Mouse (Mus musculus) intestine, postnatal 0 days (tissue): ENCODE data around the gene Tnk2. TPM values are rescaled to one million over a fixed set of nuclear protein-coding genes. Genes with fewer than 3 reads are reported as not detected.

Experiments
- ATAC-seq: fragments of 200-750 bp; cut with Nextera tagmentation; 2 replicates; pipeline ENCODE4 v1.8.0; 2017; ENCODE audit warnings: mild to moderate bottlenecking, moderate TSS enrichment, moderate library complexity
- H3K27ac ChIP-seq: fragments of 300-500 bp; sonication (generic); 2 replicates; pipeline ENCODE4 v1.5.1; 2014; ENCODE audit warnings: mild to moderate bottlenecking, low read depth, low read length, moderate library complexity
- H3K27me3 ChIP-seq: fragments of 300-500 bp; sonication (generic); replicated peaks from 2 replicates; pipeline ENCODE4 v1.6.1; 2014; ENCODE audit warnings: low read length, mixed read lengths; ENCODE audit not compliant: control insufficient read depth, insufficient read depth
- H3K36me3 ChIP-seq: fragments of 300-500 bp; sonication (generic); 2 replicates; pipeline ENCODE4 v1.6.1; 2014; ENCODE audit warnings: mild to moderate bottlenecking, moderate library complexity; ENCODE audit not compliant: control insufficient read depth, insufficient read depth
- H3K4me1 ChIP-seq: fragments of 300-500 bp; sonication (generic); replicated peaks from 2 replicates; pipeline ENCODE4 v1.6.1; 2014; ENCODE audit warnings: antibody characterized with exemption, low read length, mixed read lengths; ENCODE audit not compliant: control insufficient read depth, insufficient read depth
- H3K4me2 ChIP-seq: fragments of 300-500 bp; sonication (generic); replicated peaks from 2 replicates; pipeline ENCODE4 v1.6.1; 2014; ENCODE audit warnings: low read depth, mild to moderate bottlenecking, moderate library complexity
- H3K4me3 ChIP-seq: fragments of 300-500 bp; sonication (generic); 2 replicates; pipeline ENCODE4 v1.5.1; 2014; ENCODE audit warnings: low read depth, low read length
- H3K9ac ChIP-seq: fragments of 300-500 bp; sonication (generic); 2 replicates; pipeline ENCODE4 v1.6.1; 2014; ENCODE audit warnings: mild to moderate bottlenecking, low read depth, low read length
- H3K9me3 ChIP-seq: fragments of 300-500 bp; sonication (generic); 2 replicates; pipeline ENCODE4 v1.6.1; 2016; ENCODE audit warnings: mixed run types; ENCODE audit not compliant: control insufficient read depth
- CTCF ChIP-seq: sonication (generic); IDR thresholded peaks from 2 replicates; pipeline ENCODE4 v1.5.1; 2016; ENCODE audit warnings: low read depth, mild to moderate bottlenecking, control low read depth, antibody characterized with exemption, moderate library complexity
- WGBS: fragments of 180-500 bp; shearing (Covaris S2); extraction: QIAGEN DNeasy Blood & Tissue Kit; methylation state at CpG from one replicate; pipeline ENCODE4 v1.1.7; 2014; 5-methylcytosine and 5-hydroxymethylcytosine counted together
- polyA plus RNA-seq: library from polyadenylated mRNA; unstranded; fragments of >200 nt; fragmentation: Nextera tagmentation; extraction: Ambion mirVana; gene quantifications from 2 replicates; pipeline ENCODE4 v1.2.1, GENCODE M21; 2015

Tnk2 gene
- polyA plus RNA-seq, 1 experiment from 2014 or later, result 8.0 TPM

DNA sequence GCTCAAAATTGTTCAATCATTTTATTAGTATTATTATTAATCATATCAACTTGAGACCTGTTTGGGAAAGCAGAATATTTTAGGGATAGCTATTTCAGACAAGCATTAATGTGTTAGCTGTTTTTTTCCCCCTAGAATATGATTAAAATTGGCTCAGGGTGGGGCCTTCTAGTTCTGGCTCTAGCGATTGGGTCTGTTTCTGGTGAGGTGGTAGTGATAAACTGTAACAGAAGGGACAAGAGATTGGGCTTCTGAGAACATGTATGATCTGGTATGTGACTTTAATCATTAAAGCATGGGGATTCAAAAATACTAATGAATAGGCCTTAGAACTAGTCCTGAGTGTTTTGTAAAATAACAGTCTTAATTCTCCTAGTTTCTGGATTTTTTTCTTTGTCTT is 31.6 kb upstream of the Tnk2 start:
- Histone ChIP-seq H3K9me3 (no peaks in the 10 kb centered on the region), H3K27ac (no peak overlapping the region), H3K9ac (no peak overlapping the region), H3K36me3 (peaks cover 19% of the 10 kb centered on the region), H3K4me2 (no peak overlapping the region), H3K4me3 (no peak overlapping the region), H3K4me1 (no peaks in the 10 kb centered on the region), H3K27me3 (no peaks in the 10 kb centered on the region)
- no peak for ATAC-seq
- TF ChIP-seq CTCF, result no peak
- 60% methylated on average over 1 of the region's 1 CpGs for WGBS

DNA sequence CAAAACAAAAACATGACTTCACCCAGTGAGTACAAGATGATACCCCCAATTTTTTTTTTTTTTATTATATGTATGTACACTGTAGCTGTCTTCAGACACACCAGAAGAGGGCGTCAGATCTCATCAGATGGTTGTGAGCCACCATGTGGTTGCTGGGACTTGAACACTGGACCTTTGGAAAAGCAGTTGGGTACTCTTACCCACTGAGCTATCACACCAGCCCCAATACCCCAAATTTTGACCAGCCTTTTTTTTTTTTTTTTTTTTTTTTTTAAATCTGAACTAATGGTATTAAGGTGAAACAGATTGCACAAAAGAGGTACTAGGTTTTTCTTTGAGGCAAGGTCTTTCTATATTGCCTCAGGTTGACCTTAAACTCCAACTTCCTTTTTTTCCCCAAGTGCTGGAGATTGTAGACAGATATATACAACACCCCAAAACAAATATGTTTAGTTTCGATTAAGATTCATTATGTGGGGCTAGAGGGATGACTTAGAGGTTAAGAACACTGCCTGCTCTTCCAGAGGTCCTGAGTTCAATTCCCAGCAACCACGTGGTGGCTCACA is 30.3 kb upstream of the Tnk2 start:
- H3K9ac ChIP-seq, result no peak overlapping the region

DNA sequence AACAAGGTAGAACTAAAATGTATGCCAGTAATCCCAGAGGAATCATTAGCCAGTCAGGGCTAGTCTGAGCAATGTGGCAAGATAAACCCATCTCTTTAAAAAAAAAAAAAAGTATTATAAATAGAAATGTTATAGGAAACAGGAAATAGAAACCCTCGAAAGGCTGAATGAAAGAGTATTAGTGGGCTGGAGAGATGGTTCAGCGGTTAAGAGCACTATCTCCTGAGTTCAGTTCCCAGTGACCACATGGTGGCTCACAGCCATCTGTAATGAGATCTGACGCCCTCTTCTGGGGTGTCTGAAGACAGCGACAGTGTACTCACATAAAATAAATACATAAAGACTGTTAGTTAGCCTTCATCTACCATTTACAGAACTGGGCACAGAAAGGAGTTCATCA is 29.6 kb upstream of the Tnk2 start:
- Histone ChIP-seq H3K4me3 (no peak overlapping the region), H3K36me3 (peaks cover 20% of the 10 kb centered on the region), H3K9ac (no peak overlapping the region), H3K27me3 (no peaks in the 10 kb centered on the region), H3K9me3 (no peaks in the 10 kb centered on the region), H3K4me2 (no peak overlapping the region), H3K4me1 (no peaks in the 10 kb centered on the region), H3K27ac (no peak overlapping the region)
- peak; percentile 65 for TF ChIP-seq CTCF
- 50% methylated on average over 4 of the region's 4 CpGs for WGBS
- no peak for ATAC-seq

More for the DNA sequence above, 30.3 kb upstream of the Tnk2 start:
- no peak overlapping the region for H3K4me3 ChIP-seq
- no peaks in the 10 kb centered on the region for H3K4me1 ChIP-seq
- H3K9me3 ChIP-seq, result no peaks in the 10 kb centered on the region
- ATAC-seq, result no peak
- peaks cover 20% of the 10 kb centered on the region for H3K36me3 ChIP-seq
- 0 out of 2 replicates have a peak, but pooled peaks have one; percentile 8 for TF ChIP-seq CTCF
- no peaks in the 10 kb centered on the region for H3K27me3 ChIP-seq
- 69% methylated on average over 3 of the region's 3 CpGs for WGBS
- no peak overlapping the region for H3K27ac ChIP-seq
- H3K4me2 ChIP-seq, result no peak overlapping the region

DNA sequence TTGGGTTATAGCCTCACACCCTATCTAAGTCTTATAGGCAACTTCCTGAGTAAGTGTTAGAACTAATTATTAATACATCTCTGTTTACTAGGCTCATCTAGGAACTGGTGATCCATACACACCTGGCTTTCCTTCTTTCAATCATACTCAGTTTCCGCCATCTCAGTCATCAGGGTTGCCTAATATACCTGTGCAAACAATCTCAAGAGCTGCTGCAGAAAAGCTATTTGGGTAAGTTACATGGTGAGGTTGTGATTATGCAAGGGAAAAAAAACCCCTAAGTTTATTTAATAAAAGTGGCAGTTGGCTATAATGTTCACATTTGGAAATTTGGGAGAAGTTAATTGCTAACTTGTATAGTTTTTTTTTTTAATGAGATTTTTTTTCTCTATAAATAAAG is 24.7 kb upstream of the Tnk2 start:
- H3K36me3 ChIP-seq, result peaks cover 53% of the 10 kb centered on the region
- no peak overlapping the region for H3K9ac ChIP-seq
- H3K4me2 ChIP-seq, result no peak overlapping the region
- no peak overlapping the region for H3K27ac ChIP-seq
- ATAC-seq, result no peak
- no peaks in the 10 kb centered on the region for H3K27me3 ChIP-seq
- H3K4me3 ChIP-seq, result no peak overlapping the region
- H3K4me1 ChIP-seq, result no peaks in the 10 kb centered on the region
- WGBS, result 90% methylated on average over 1 of the region's 1 CpGs
- H3K9me3 ChIP-seq, result no peaks in the 10 kb centered on the region
- TF ChIP-seq CTCF, result no peak

DNA sequence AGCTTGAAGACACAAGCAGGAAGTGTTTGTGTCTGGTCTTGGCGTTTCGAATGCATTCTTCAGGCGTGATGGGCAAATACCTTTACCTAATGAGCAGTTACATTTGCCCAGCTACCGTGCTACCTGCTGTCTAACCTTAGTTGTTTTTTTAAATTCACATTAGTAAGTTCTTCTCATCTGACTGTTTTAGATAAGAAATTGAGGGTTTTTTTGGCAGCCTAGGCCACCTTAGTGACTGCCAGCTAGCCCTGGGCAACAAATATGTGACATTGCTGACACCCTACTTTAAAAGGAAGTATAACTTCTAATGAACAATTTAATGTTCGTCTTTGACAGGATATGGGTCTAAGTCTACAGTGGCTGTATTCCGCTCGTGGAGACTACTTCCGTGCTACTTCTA is 15.5 kb upstream of the Tnk2 start:
- Histone ChIP-seq H3K36me3 (peaks cover 66% of the 10 kb centered on the region), H3K4me2 (no peak overlapping the region), H3K27ac (no peak overlapping the region), H3K9ac (no peak overlapping the region), H3K27me3 (no peaks in the 10 kb centered on the region), H3K4me3 (no peak overlapping the region), H3K4me1 (no peaks in the 10 kb centered on the region), H3K9me3 (no peaks in the 10 kb centered on the region)
- TF ChIP-seq CTCF, result no peak
- WGBS, result 86% methylated on average over 8 of the region's 8 CpGs
- no peak for ATAC-seq

DNA sequence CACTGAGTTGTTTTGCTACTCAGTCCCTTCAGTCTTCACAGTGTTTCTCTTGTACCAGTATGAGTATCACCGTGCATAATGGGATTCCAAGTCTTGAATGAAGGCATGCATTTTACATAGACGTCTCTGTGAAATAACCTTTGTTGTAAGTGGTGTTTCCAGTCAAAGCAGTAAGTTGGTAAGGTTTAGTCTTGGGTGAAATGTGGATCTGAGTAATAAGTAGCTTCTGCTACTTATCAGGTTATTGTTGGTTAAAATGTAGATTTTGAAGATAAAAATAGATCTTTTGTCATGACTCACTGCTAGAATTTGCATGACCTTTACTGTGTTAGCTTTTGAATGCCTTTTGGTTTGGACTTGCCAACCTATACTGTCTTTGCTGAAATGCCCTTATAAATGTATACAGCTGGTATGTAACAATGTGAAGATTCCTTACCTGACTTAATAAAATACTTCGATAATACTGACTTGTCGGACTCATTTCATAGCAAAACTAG is 11.3 kb upstream of the Tnk2 start:
- no peak overlapping the region for H3K9ac ChIP-seq
- ATAC-seq, result no peak
- no peak overlapping the region for H3K4me3 ChIP-seq
- H3K27me3 ChIP-seq, result no peaks in the 10 kb centered on the region
- H3K4me1 ChIP-seq, result no peaks in the 10 kb centered on the region
- H3K9me3 ChIP-seq, result no peaks in the 10 kb centered on the region
- H3K27ac ChIP-seq, result no peak overlapping the region
- TF ChIP-seq CTCF, result no peak
- no peak overlapping the region for H3K4me2 ChIP-seq
- peaks cover 39% of the 10 kb centered on the region for H3K36me3 ChIP-seq
- WGBS, result 90% methylated on average over 4 of the region's 4 CpGs
